Mouse (Mus musculus) spleen, adult 2 months (tissue): Measurements from ENCODE around the gene Hbs1l.

Experiments used
- CTCF ChIP-seq: fragments of 200-500 bp; IDR thresholded peaks from 2 replicates; pipeline ENCODE4 v1.5.1; 2011; ENCODE audit warnings: mild to moderate bottlenecking, inconsistent platforms; ENCODE audit not compliant: insufficient read depth, insufficient read length, insufficient replicate concordance; ENCODE audit errors: extremely low read depth
- POLR2A ChIP-seq: fragments of 200-500 bp; IDR thresholded peaks from 2 replicates; pipeline ENCODE4 v1.6.1; 2011; ENCODE audit warnings: low read depth, low read length, inconsistent platforms

DNA sequence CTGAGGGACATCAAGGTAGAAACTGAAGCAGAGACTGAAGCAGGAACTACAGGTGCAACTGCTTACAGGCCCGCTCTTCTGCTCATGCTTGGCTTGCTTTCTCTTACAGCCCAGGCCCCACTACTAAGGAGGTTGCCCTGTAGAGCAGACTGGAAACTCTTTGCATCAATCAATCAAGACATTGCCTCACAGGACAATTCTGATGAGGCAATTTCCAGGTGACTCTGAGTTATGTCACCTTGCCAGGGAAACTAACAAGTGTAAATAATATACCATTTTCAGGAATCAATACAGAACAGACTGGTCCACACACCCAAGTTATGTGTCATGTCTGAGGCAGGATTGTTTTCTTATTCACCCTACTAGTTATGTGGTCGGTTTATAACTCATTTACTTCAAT, 1.6 kb upstream of the Hbs1l start:
- TF ChIP-seq POLR2A (no peak), CTCF (no peak)
